Mouse (Mus musculus): ENCODE results near the gene Cyp4f18. TPM values are rescaled to one million over a fixed set of nuclear protein-coding genes. Genes with fewer than 3 reads are reported as not detected.
A peak's percentile ranks its signal among the peaks of the same experiment; 100 is the strongest.
"Not testable (repeated sequence)": the region's sequence is repeated elsewhere in the genome, so short reads cannot be mapped to it uniquely, and the experiment has no call there.

Cyp4f18 gene
- total RNA-seq, 2 experiments from 2014 or later = 0.70 to 0.73 TPM

- intact Hi-C loops (cut with DNase I) = no loop called here
- DNase-seq (ENCODE audit: low spot score) = no peak
Measured at GRCm38 (mm10) chr8:71984601-71985000, 24.8 kb downstream of the Cyp4f18 start.

- intact Hi-C loops (cut with DNase I) = no loop called here
- no peak for DNase-seq (ENCODE audit: low spot score)
Measured at GRCm38 (mm10) chr8:71981456-71981855, 28.0 kb downstream of the Cyp4f18 start.

DNA sequence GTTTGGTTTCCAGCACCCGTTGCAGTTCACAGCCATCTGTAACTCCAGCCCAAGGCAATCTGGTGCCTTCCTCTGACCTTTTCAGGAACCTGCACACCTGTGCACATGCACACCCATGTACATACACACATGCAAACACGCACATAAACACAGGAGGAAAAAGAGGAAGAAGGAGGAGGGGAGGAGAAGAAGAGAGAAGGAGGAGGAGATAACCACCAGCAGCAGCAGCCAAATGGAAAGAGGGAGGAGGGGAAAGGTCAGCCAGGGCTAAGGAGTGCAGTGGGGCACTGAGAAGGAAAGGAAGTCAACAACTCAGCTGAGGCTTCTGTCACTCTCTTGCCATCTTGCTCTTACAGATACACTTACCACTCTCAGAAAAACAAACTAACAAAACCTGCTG is 28.4 kb downstream of the Cyp4f18 start:
- no peak for DNase-seq (ENCODE audit: low spot score)
- intact Hi-C loops (cut with DNase I) = no loop called here

GRCm38 (mm10) chr8:71974211-71974610 is 35.2 kb downstream of the Cyp4f18 start:
- intact Hi-C loops (cut with DNase I) = loop anchor here (5.0 kb wide), 2 partner anchors 67 to 262 kb away; partner anchors contain the start of genes Zfp617 and Zfp882
- DNase-seq (ENCODE audit: low spot score) = no peak

GRCm38 (mm10) chr8:71971945-71972344 is 37.5 kb downstream of the Cyp4f18 start:
- intact Hi-C loops (cut with DNase I) = loop anchor here (5.0 kb wide), 2 partner anchors 65 to 260 kb away; partner anchors contain the start of genes Zfp617 and Zfp882
- DNase-seq (ENCODE audit: low spot score) = no peak

- intact Hi-C loops (cut with DNase I) = no loop called here
- no peak for DNase-seq (ENCODE audit: low spot score)
Measured at GRCm38 (mm10) chr8:71968636-71969035, 40.8 kb downstream of the Cyp4f18 start.

- intact Hi-C loops (cut with DNase I) = no loop called here
- no peak for DNase-seq (ENCODE audit: low spot score)
Measured at GRCm38 (mm10) chr8:71968100-71968499, 41.3 kb downstream of the Cyp4f18 start.

- DNase-seq (ENCODE audit: low spot score) = no peak
- intact Hi-C loops (cut with DNase I) = no loop called here
Measured at GRCm38 (mm10) chr8:71967261-71967660, 42.2 kb downstream of the Cyp4f18 start.

DNA sequence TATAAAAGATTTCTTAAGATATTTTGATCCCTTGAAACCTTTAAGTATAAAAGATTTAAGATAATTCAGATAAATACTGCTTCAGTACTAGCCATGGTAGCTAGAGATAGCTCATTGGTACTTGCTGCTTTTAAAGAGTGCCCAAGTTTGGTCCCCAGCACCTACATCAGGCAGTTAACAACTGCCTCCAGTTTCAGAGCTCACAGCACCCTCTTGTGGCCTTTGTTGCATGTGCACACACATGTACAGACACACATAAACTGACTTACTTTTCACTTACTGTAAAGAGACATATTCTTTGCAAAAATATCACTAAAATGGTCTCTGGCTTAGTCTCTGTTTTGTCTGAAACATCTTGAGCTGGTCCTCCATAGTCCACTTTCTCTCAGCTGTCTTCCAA is 43.0 kb downstream of the Cyp4f18 start:
- no peak for DNase-seq (ENCODE audit: low spot score)
- intact Hi-C loops (cut with DNase I) = no loop called here

GRCm38 (mm10) chr8:71965166-71965565 is 44.3 kb downstream of the Cyp4f18 start:
- DNase-seq (ENCODE audit: low spot score) = no peak
- intact Hi-C loops (cut with DNase I) = no loop called here

- intact Hi-C loops (cut with DNase I) = loop anchor here (5.0 kb wide), 1 partner anchor 37 kb away; no protein-coding TSS in a partner anchor
- no peak for DNase-seq (ENCODE audit: low spot score)
Measured at GRCm38 (mm10) chr8:71964051-71964450, 45.4 kb downstream of the Cyp4f18 start.

DNA sequence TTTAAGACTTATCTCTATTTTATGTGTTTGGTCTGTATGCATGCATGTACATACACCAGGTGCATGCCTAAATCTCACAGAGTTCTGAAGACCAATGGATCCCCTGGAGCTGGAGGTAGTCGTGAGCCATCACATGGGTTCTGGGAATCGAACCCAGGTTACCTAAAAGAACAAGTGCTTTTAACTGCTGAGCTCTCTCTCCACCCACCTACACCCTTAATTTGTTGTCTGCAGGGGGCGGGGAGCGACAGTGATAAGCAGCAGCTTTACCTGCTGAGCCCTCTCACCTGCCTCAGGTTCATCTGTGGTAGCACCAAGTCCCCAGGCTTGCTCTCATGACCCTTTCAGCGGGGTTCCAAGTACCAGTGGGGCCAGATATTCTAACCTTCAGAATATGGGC is 47.6 kb downstream of the Cyp4f18 start:
- no peak for DNase-seq (ENCODE audit: low spot score)
- intact Hi-C loops (cut with DNase I) = loop anchor here (5.0 kb wide), 1 partner anchor 34 kb away; no protein-coding TSS in a partner anchor

GRCm38 (mm10) chr8:71960483-71960882 is 48.9 kb downstream of the Cyp4f18 start:
- intact Hi-C loops (cut with DNase I) = loop anchor here (5.0 kb wide), 1 partner anchor 33 kb away; no protein-coding TSS in a partner anchor
- DNase-seq (ENCODE audit: low spot score) = no peak

GRCm38 (mm10) chr8:71954666-71955065 is 54.8 kb downstream of the Cyp4f18 start:
- intact Hi-C loops (cut with DNase I) = no loop called here
- DNase-seq (ENCODE audit: low spot score) = no peak

- intact Hi-C loops (cut with DNase I); DNase-seq (ENCODE audit: low spot score): not testable (repeated sequence)
Measured at GRCm38 (mm10) chr8:71952961-71953700, 56.3 kb downstream of the Cyp4f18 start.

DNA sequence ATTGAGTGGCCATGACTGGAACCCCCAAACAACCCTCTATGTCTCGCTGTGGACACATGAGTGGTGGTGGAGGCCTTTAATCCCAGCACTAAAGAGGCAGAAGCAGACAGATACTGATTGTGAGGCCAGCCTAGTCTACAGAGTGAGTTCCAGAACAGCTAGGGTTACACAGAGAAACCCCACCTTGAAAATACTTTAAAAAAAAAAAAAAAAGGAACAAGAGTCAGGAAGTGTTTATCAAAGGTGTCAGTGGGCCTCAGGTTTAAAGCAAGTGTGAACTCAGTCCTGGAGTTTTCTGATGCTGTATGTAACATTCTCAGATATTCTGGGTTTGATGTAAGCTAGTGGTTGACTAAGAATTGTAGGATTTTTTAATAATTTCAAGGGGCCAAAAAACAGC is 56.9 kb downstream of the Cyp4f18 start:
- no peak for DNase-seq (ENCODE audit: low spot score)
- intact Hi-C loops (cut with DNase I) = no loop called here

GRCm38 (mm10) chr8:71951436-71952161 is 57.8 kb downstream of the Cyp4f18 start:
- intact Hi-C loops (cut with DNase I) = loop anchor here (2.0 kb wide), 1 partner anchor 29 kb away; no protein-coding TSS in a partner anchor
- DNase-seq (ENCODE audit: low spot score) = no peak

- intact Hi-C loops (cut with DNase I) = loop anchor here (2.0 kb wide), 1 partner anchor 28 kb away; no protein-coding TSS in a partner anchor
Measured at GRCm38 (mm10) chr8:71950482-71951221, 58.8 kb downstream of the Cyp4f18 start, which contains the start of gene Zfp961. Zfp961 (plus strand) TSS chr8:71951038.

GRCm38 (mm10) chr8:71948624-71949023 is 60.8 kb downstream of the Cyp4f18 start:
- intact Hi-C loops (cut with DNase I) = no loop called here
- DNase-seq (ENCODE audit: low spot score) = no peak

More at GRCm38 (mm10) chr8:71950482-71951221, 58.8 kb downstream of the Cyp4f18 start, which contains the start of gene Zfp961:
- DNase-seq (ENCODE audit: low spot score) = peak; percentile 96

DNA sequence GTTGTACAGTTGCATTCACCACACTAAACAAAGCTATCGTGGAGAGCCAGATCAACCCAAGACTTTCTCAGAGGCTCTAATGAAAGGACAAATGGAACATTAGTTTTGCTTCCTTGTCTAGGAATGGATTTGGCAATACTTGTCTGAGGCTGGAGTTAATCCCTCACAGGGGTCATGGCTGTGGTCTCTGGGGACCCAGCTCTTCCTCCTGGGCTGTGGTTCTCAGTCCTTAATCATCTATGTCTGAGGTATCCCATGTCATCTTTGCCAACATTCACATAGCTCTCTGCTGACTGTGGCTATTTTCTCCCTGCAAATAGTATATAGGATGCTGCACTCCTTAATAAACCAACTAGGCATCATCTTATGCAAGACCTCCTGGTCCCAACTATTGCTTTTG is 67.7 kb downstream of the Cyp4f18 start:
- DNase-seq (ENCODE audit: low spot score) = no peak
- intact Hi-C loops (cut with DNase I) = no loop called here
